Mouse (Mus musculus) testis, adult 2 months (tissue): Measurements from ENCODE around the gene Nedd9.

Experiments used
- CTCF ChIP-seq: fragments of 200-500 bp; IDR thresholded peaks from 2 replicates; pipeline ENCODE4 v1.5.1; 2012; ENCODE audit warnings: low read depth, mild to moderate bottlenecking, inconsistent platforms, low read length, moderate library complexity; ENCODE audit not compliant: control insufficient read depth, insufficient read depth, insufficient replicate concordance
- POLR2A ChIP-seq: fragments of 200-500 bp; IDR thresholded peaks from 2 replicates; pipeline ENCODE4 v1.6.1; 2012; ENCODE audit warnings: low read depth, mild to moderate bottlenecking, inconsistent platforms, low read length, moderate library complexity; ENCODE audit not compliant: control insufficient read depth

- TF ChIP-seq CTCF (no peak), POLR2A (no peak)
Measured at GRCm38 (mm10) chr13:41400289-41400688, 86.9 kb downstream of the Nedd9 start.
